In the genomic region with DNA sequence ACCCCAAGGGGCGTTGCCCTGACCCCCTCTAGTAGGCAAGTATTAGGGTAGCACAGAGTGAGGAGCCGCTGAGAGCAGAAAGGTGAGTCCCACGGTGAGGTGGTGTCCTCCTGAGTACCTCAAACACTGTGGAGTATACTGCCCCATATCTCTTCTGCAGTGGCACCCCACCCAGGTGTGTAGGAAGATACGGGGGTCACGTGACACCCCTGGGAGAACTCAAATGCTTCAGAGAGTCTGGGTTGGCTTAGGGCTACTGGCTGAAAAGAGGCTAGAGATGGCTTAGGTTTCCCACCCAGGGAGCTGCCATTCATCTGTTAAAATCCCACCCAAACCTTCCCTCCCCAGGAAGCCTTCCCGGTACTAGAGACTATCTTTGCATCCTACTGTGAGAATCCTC, we compare ENCODE assay signal across 10 mouse cellular contexts. TPM values are rescaled to one million over a fixed set of nuclear protein-coding genes. Genes with fewer than 3 reads are reported as not detected.
DNase-seq lines count a peak whose midpoint lies in the region; ATAC-seq lines count a peak whose summit lies in the region.
"Had no signal": no experiment of that assay in that cellular context is flagged by ENCODE, and none has a peak within 500 bp of the region (broad histone marks: within the 10 kb centered on the region; RNA-seq: fewer than 3 reads in every experiment).

No protein-coding gene starts in this region.

- no peak overlapping the region for H3K4me3 ChIP-seq in forebrain, embryonic 14.5 days (ENCODE audit: low read depth, low read length)
- 0 out of 2 replicates have a peak overlapping the region, but pooled peaks have one; percentile 54 for H3K4me3 ChIP-seq in liver, embryonic 11.5 days (ENCODE audit: low read depth, low read length)

- peaks cover 82% of the 10 kb centered on the region for H3K36me3 ChIP-seq in forebrain, embryonic 14.5 days (ENCODE audit: control insufficient read depth, insufficient read depth, low read length)
- H3K36me3 ChIP-seq in liver, embryonic 11.5 days (ENCODE audit: control insufficient read depth, insufficient read depth, low read length), result no peaks in the 10 kb centered on the region

- peak; percentile 69 for DNase-seq in spleen, adult 12 weeks (ENCODE audit: low spot score)
- no peak for DNase-seq in spleen, adult 18-20 months
- DNase-seq in forebrain, embryonic 14.5 days (ENCODE audit: low spot score), result no peak
- no peak for DNase-seq in liver, embryonic 11.5 days (ENCODE audit: low spot score)
- no peak for DNase-seq in retina, postnatal 1 day
- no peak for DNase-seq in adrenal gland, adult 2 months
- no peak for DNase-seq in left cerebral cortex, adult 8-10 months (ENCODE audit: low spot score in 2 of 2)
- DNase-seq: thymus, postnatal 14 days had no signal

- H3K27me3 ChIP-seq in forebrain, embryonic 14.5 days (replicated peaks; ENCODE audit: control insufficient read depth, insufficient read depth, low read length), result 0 out of 2 replicates have a peak, but pooled peaks cover 4% of the 10 kb centered on the region
- H3K27me3 ChIP-seq in liver, embryonic 11.5 days (replicated peaks; ENCODE audit: control insufficient read depth, insufficient read depth, low read length), result peaks cover 73% of the 10 kb centered on the region

- peaks cover 9% of the 10 kb centered on the region for H3K4me1 ChIP-seq in forebrain, embryonic 14.5 days (ENCODE audit: control insufficient read depth, insufficient read depth, low read length)
- H3K4me1 ChIP-seq in liver, embryonic 11.5 days (replicated peaks; ENCODE audit: control insufficient read depth, insufficient read depth, low read length), result peaks cover 34% of the 10 kb centered on the region

- 0 out of 2 replicates have a peak overlapping the region, but pooled peaks have one; percentile 18 for H3K4me2 ChIP-seq in forebrain, embryonic 14.5 days (ENCODE audit: low read length)
- peak overlapping the region; percentile 92; the same call in 1 of the 2 replicates for H3K4me2 ChIP-seq in liver, embryonic 11.5 days

- H3K27ac ChIP-seq in forebrain, embryonic 14.5 days (ENCODE audit: low read depth, low read length), result no peak overlapping the region
- H3K27ac ChIP-seq in liver, embryonic 11.5 days (ENCODE audit: low read depth, low read length), result no peak overlapping the region
- H3K27ac ChIP-seq: kidney, embryonic 15.5 days; macrophage had no signal

- H3K9ac ChIP-seq in forebrain, embryonic 14.5 days (ENCODE audit: low read length), result peak overlapping the region; percentile 58; the same call in 1 of the 2 replicates
- no peak overlapping the region for H3K9ac ChIP-seq in liver, embryonic 11.5 days (ENCODE audit: low read depth, low read length)
- H3K9ac ChIP-seq: kidney, embryonic 15.5 days had no signal

- 38% methylated on average over 6 of the region's 6 CpGs for WGBS in forebrain, embryonic 14.5 days
- 27% methylated on average over 6 of the region's 6 CpGs for WGBS in liver, embryonic 11.5 days

- ATAC-seq in forebrain, embryonic 14.5 days, result no peak
- peak; percentile 71 for ATAC-seq in liver, embryonic 11.5 days (replicated peaks; ENCODE audit: low FRiP score)

- no peaks in the 10 kb centered on the region for H3K9me3 ChIP-seq in forebrain, embryonic 14.5 days (replicated peaks; ENCODE audit: control insufficient read depth, low read length)
- H3K9me3 ChIP-seq in liver, embryonic 11.5 days (ENCODE audit: control insufficient read depth, low read length), result no peaks in the 10 kb centered on the region
- H3K9me3 ChIP-seq: kidney, embryonic 15.5 days had no signal

RNA-seq across cellular contexts. Expression of a gene that starts 12.5 kb away (rescaled TPM):
- 4.0 and 5.4 TPM in 2 replicates for polyA plus RNA-seq in forebrain, embryonic 14.5 days (2014; fragmentation: Nextera tagmentation; extraction: Ambion mirVana)
- polyA plus RNA-seq in liver, embryonic 11.5 days (2014; fragmentation: Nextera tagmentation; extraction: Ambion mirVana), result 0.65 and 0.70 TPM in 2 replicates
- 1 to 10 TPM in 1 of 2 experiments, under 1 TPM in 1; 0.49 to 2.0 TPM for total RNA-seq in adrenal gland, adult 2 months (2021)
- 1.6 and 2.9 TPM in 2 replicates for polyA plus RNA-seq in adrenal gland, adult 2 months (2012; rRNA removed)
- 10 to 100 TPM; 12.9 to 15.9 (median 14.9) TPM for total RNA-seq in left cerebral cortex, adult 8-10 months (2022)

RNA-seq across cellular contexts. Expression of a gene that starts 13.4 kb away (rescaled TPM):
- 11.8 and 18.4 TPM in 2 replicates for polyA plus RNA-seq in forebrain, embryonic 14.5 days (2014; fragmentation: Nextera tagmentation; extraction: Ambion mirVana)
- polyA plus RNA-seq in liver, embryonic 11.5 days (2014; fragmentation: Nextera tagmentation; extraction: Ambion mirVana), result 0.30 and 0.45 TPM in 2 replicates
- 1 to 10 TPM; 6.2 to 8.6 TPM for total RNA-seq in adrenal gland, adult 2 months (2021)
- 38.0 and 61.3 TPM in 2 replicates for polyA plus RNA-seq in adrenal gland, adult 2 months (2012; rRNA removed)
- total RNA-seq in left cerebral cortex, adult 8-10 months (2022), result 100 to 1,000 TPM; 219 to 241 (median 237) TPM

RNA-seq across cellular contexts. Expression of a gene that starts 17.4 kb away (rescaled TPM):
- 286 TPM in 2 replicates for polyA plus RNA-seq in forebrain, embryonic 14.5 days (2014; fragmentation: Nextera tagmentation; extraction: Ambion mirVana)
- polyA plus RNA-seq in liver, embryonic 11.5 days (2014; fragmentation: Nextera tagmentation; extraction: Ambion mirVana), result 67.2 and 69.1 TPM in 2 replicates
- 100 to 1,000 TPM; 127 to 129 TPM for total RNA-seq in adrenal gland, adult 2 months (2021)
- polyA plus RNA-seq in adrenal gland, adult 2 months (2012; rRNA removed), result 147 and 170 TPM in 2 replicates
- 100 to 1,000 TPM; 184 to 196 (median 188) TPM for total RNA-seq in left cerebral cortex, adult 8-10 months (2022)

RNA-seq across cellular contexts. Expression of a gene that starts 27.6 kb away (rescaled TPM):
- 0.41 and 0.78 TPM in 2 replicates for polyA plus RNA-seq in forebrain, embryonic 14.5 days (2014; fragmentation: Nextera tagmentation; extraction: Ambion mirVana)
- polyA plus RNA-seq in liver, embryonic 11.5 days (2014; fragmentation: Nextera tagmentation; extraction: Ambion mirVana), result 0.40 and 0.74 TPM in 2 replicates
- total RNA-seq in adrenal gland, adult 2 months (2021), result under 1 TPM in 1 of 2 experiments, not detected in 1; 0.20 TPM
- polyA plus RNA-seq in adrenal gland, adult 2 months (2012; rRNA removed), result 0.70 and 1.8 TPM in 2 replicates
- total RNA-seq in left cerebral cortex, adult 8-10 months (2022), result 1 to 10 TPM; 1.9 to 2.5 (median 2.3) TPM
- polyA plus RNA-seq: macrophage had no signal

RNA-seq across cellular contexts. Expression of a gene that starts 33.8 kb away (rescaled TPM):
- polyA plus RNA-seq in forebrain, embryonic 14.5 days (2014; fragmentation: Nextera tagmentation; extraction: Ambion mirVana), result 45.2 and 46.7 TPM in 2 replicates
- polyA plus RNA-seq in liver, embryonic 11.5 days (2014; fragmentation: Nextera tagmentation; extraction: Ambion mirVana), result 101 and 106 TPM in 2 replicates
- 10 to 100 TPM; 26.9 to 30.1 TPM for total RNA-seq in adrenal gland, adult 2 months (2021)
- 22.1 and 27.4 TPM in 2 replicates for polyA plus RNA-seq in adrenal gland, adult 2 months (2012; rRNA removed)
- 10 to 100 TPM; 20.5 to 22.8 (median 21.6) TPM for total RNA-seq in left cerebral cortex, adult 8-10 months (2022)
